Mouse (Mus musculus): ENCODE measurements around the gene Tmcc3.

GRCm38 (mm10) chr10:94406821-94407220 is 95.1 kb downstream of the Tmcc3 start:
- TF ChIP-seq CTCF (IDR thresholded peaks at IDR 0.05; ENCODE audit: low read depth, low read length) = no peak
- TF ChIP-seq EP300 (IDR thresholded peaks at IDR 0.05; ENCODE audit: insufficient read depth, low read depth, low read length) = no peak

All from ES-Bruce4 (cell line).